Mouse (Mus musculus) megakaryocyte, embryonic 14.5 days (primary cell): ENCODE measurements at regions not wholly inside any gene's neighbourhood (a gene's known extent, or its start where the extent isn't known, plus 50 kb on each side); places are given as distances from the start of the nearest gene placed in this dataset.

ENCODE experiments used
- H3K27me3 ChIP-seq: replicated peaks from 2 replicates; pipeline ENCODE3; 2012; ENCODE audit warnings: inconsistent platforms
- H3K36me3 ChIP-seq: replicated peaks from 2 replicates; pipeline ENCODE3; 2012; ENCODE audit warnings: low read length, inconsistent platforms, mixed read lengths
- H3K4me1 ChIP-seq: 2 replicates; pipeline ENCODE4 v1.6.1; 2012; ENCODE audit warnings: inconsistent platforms
- H3K4me3 ChIP-seq: replicated peaks from 2 replicates; pipeline ENCODE3; 2012; ENCODE audit warnings: moderate library complexity, mild to moderate bottlenecking, inconsistent platforms
- H3K9me3 ChIP-seq: 2 replicates; pipeline ENCODE4 v1.6.1; 2012; ENCODE audit warnings: inconsistent platforms
- FLI1 ChIP-seq: IDR thresholded peaks from 2 replicates; pipeline ENCODE4 v1.6.1; 2012; ENCODE audit warnings: low read length, inconsistent platforms, mixed read lengths
- GATA1 ChIP-seq: IDR thresholded peaks from 3 replicates; pipeline ENCODE4 v1.6.1; 2012; ENCODE audit warnings: mixed read lengths, low read length, inconsistent platforms, borderline replicate concordance

DNA sequence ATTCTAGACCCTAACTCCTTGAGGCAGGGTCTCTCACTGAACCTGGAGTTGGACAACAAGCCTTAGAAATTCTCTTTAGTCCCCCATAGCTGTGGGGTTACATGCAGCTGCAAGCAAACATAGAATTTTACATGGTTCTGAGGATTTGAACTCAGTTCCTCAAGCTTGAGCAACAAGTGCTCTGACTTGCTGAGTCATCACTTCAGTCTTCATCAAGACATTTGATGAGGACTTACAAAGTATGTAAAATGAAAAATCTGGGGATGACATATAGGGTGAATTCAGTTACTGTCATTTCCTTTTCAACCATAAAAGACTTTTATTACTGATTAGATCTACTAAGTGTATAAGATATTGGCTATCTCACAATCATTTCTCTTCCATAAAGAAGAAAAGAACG is 396.1 kb downstream of the Kif16b start:
- TF ChIP-seq GATA1 (no peak), FLI1 (no peak)
- no peaks in the 10 kb centered on the region for H3K36me3 ChIP-seq
- H3K27me3 ChIP-seq, result no peaks in the 10 kb centered on the region
- no peak overlapping the region for H3K4me3 ChIP-seq
- no peaks in the 10 kb centered on the region for H3K4me1 ChIP-seq
- H3K9me3 ChIP-seq, result peaks cover 4% of the 10 kb centered on the region; the same call in 1 of the 2 replicates
